Mouse (Mus musculus) heart, postnatal 0 days (tissue): ENCODE data around the gene Ddx39b.

Source experiments
- CTCF ChIP-seq: IDR thresholded peaks from 2 replicates; pipeline ENCODE4 v1.5.1; 2016; ENCODE audit warnings: antibody characterized with exemption, control low read depth, low read depth
- EP300 ChIP-seq: IDR thresholded peaks from 2 replicates; pipeline ENCODE4 v1.6.1; 2016; ENCODE audit warnings: antibody characterized with exemption, low read depth

DNA sequence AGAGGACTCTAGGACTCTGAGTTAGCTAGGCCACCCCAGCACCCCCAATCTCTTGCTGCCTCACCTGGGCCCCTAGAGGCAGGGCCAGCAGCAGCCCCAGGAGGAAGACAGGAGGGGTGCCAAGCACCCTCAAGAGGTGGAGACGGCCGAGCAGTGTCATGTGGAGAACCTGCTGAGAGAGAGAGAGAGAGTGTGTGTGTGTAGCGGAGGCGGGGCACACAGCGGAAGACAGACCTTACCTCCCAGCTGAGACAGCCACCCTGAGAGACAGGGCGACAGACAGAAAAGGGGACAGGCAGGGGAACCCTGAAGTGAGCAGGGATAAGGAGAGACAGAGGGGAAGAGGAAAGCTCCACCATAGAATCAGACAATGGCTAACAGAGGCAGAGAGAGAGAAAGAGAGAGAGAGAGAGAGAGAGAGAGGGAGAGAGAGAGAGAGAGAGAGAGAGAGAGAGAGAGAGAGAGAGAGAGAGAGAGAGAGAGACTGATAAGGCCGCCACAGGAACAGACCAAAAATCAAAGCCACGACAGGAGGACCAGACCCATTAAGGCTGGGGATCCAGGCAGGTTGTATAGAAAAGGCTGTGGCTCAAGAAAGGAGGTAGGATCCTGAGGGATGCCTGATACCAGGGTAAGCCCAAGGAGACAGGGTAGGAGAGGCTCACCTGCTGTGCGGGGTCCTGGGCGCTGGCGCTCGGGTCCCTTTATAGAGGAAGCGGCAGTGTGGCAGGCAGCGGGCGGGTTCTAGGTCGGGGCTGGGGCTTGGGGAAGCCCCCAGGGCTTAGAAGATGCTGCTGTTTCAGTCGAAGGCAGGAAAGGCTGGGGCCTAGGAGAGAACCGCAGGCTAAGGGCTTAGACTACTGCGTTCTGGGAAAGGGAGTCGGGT is 36.8 kb upstream of the Ddx39b start, which contains the start of gene Lta:
- no peak for TF ChIP-seq EP300
- TF ChIP-seq CTCF = no peak
